Mouse (Mus musculus): ENCODE measurements around the gene Olfr1128.
"Not testable (repeated sequence)": the region's sequence is repeated elsewhere in the genome, so short reads cannot be mapped to it uniquely, and the experiment has no call there.

Olfr1128 gene

GRCm38 (mm10) chr2:87545442-87545841, at the start of gene Olfr1128:
Gene Olfr1128, minus strand, starts transcription at chr2:87545542.
- no peak for DNase-seq (ENCODE audit: low read depth, low spot score)

DNA sequence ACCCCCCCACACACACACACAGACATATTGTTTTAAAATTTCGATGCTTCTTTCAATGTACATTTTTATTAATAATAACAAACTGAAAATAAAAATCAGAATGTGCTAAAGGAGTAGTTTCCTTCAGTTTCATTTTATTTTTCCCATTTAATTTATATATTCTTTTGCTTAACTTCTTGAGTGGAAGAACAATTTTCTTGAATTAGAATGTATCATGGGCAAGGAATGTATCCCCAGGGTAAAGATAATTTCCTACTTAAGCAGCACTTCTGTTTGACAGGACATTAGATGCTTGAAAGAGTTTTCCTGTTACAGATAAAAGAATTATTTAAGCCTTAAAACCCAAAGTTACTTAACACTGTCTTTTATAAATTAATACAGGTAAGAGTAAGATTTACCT, 28.3 kb upstream of the Olfr1128 start, which contains the start of gene Olfr1129:
TSS of gene Olfr1129 (plus strand) at position 301 of the 400 bp plus-strand sequence.
- not testable (repeated sequence) for DNase-seq (ENCODE audit: low read depth, low spot score)

- no peak for DNase-seq (ENCODE audit: low read depth, low spot score)
These were observed 10.5 kb downstream of the Olfr1128 start for GRCm38 (mm10) chr2:87534826-87535225.

- DNase-seq (ENCODE audit: low read depth, low spot score), result no peak
These were observed 13.8 kb downstream of the Olfr1128 start, which contains the start of gene Olfr153 for GRCm38 (mm10) chr2:87531496-87531895. Gene Olfr153, plus strand, starts transcription at chr2:87531796.

DNA sequence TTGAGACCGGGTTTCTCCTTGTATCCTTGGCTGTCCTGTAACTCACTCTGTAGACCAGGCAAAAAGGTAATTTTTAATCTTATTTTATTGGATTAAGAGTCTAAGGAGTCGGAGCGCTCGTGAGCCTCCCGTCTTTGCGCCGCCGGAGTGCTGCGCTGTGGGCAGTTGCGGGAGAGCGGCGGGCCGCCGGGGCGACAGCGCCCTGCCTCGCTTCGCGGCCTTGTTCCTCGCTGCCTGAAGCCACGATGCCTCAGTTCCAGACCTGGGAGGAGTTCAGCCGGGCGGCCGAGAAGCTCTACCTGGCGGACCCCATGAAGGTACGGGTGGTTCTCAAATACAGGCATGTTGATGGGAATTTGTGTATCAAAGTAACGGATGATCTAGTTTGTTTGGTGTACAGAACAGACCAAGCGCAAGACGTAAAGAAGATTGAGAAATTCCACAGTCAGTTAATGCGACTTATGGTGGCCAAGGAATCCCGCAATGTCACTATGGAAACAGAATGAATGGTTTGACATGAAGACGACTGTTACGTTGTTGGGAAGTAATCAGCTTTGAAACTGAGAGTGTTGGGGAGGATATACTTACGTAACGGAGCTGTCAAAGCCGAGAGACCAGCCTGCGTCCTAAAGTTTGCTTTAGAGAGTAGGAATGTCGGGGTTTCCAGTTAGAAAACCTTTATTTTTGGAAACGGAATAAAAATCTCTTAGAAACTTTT, 19.3 kb downstream of the Olfr1128 start:
- DNase-seq (ENCODE audit: low read depth, low spot score), result not testable (repeated sequence)

DNA sequence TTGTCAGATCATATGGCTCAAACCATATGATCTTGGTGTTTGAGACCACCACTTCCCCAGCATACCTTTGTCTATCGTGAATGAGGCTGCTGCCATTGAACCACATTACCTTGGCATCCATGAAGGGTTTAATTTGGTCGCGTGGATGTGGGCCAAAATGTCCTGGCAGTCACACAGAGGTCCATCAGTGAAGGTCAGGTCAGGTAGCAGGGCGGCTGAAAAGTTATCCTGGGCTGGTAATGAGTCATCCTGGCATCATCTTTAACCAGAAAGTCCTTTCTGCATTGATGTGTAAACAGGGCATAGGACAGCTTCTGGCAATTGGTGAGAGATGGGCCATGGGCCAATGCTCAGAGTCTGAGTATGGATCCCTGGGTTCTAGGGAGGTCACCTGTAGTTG, 24.7 kb downstream of the Olfr1128 start:
- DNase-seq (ENCODE audit: low read depth, low spot score), result no peak

DNA sequence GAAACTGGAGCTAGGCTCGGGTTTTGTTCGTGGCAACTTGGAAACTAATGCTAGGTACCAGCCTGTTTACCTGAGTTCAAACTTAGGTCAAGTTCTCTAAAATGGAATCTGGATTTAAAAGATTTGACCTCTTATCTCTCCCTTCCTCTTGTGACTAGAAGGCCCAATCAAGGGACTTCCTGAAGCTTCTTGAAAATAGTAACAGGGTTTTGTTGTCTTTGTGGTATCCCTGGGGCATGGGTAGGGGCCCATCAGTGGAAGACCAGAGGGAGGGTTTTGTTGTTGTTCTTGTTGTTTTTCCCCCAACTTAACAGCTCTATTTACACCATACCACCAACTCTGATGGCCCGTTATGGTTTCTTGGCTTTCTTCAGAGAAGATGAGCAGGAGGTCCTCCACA, 28.8 kb downstream of the Olfr1128 start:
- no peak for DNase-seq (ENCODE audit: low read depth, low spot score)

DNA sequence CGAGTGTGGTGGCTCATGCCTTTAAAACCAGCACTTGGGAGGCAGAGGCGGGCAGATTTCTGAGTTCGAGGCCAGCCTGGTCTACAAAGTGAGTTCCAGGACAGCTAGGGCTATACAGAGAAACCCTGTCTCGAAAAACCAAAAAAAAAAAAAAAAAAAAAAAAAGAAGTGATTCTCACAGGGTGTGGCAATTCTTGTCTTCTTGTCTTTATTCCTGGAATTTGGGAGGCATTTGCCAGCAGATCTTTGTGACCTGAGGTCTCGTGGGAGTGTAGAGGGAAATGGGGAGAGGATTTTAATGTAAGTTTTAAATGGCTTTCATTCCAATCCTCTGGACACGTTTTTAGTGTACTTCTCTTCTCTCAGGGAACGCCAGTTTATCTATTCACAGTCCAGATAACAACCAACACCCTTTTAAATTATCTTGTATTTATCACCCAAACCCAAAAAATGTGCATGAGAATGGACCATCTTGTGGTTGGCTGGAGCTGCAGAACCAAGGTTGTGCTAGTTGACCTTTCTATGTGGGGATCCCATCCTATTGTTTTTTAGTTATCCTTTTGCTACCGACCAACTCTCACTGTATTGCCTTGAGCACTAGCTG, 29.8 kb downstream of the Olfr1128 start:
- no peak for DNase-seq (ENCODE audit: low read depth, low spot score)

- DNase-seq (ENCODE audit: low read depth, low spot score), result no peak
These were observed 30.3 kb downstream of the Olfr1128 start for GRCm38 (mm10) chr2:87515046-87515445.

- DNase-seq (ENCODE audit: low read depth, low spot score), result no peak
These were observed 39.1 kb downstream of the Olfr1128 start, which contains the start of gene Pramel6 for GRCm38 (mm10) chr2:87506265-87506664. Gene Pramel6, plus strand, starts transcription at chr2:87506565.

GRCm38 (mm10) chr2:87496993-87497392, 48.3 kb downstream of the Olfr1128 start, which contains the start of gene Pramel7:
Gene Pramel7, minus strand, starts transcription at chr2:87497093.
- not testable (repeated sequence) for DNase-seq (ENCODE audit: low read depth, low spot score)

Data from telencephalon, adult 2 months (tissue).